Mouse (Mus musculus) midbrain, embryonic 13.5 days (tissue): Measurements from ENCODE around the gene Tjp3. TPM values are rescaled to one million over a fixed set of nuclear protein-coding genes. Genes with fewer than 3 reads are reported as not detected.

Source experiments
- ATAC-seq: fragments of 200-750 bp; cut with Nextera tagmentation; 2 replicates; pipeline ENCODE4 v1.8.0; 2017; ENCODE audit warnings: mild to moderate bottlenecking, moderate TSS enrichment, moderate library complexity
- H3K27ac ChIP-seq: fragments of 300-500 bp; sonication (generic); 2 replicates; pipeline ENCODE4 v1.5.1; 2015; ENCODE audit warnings: inconsistent platforms, mild to moderate bottlenecking, moderate library complexity
- H3K27me3 ChIP-seq: fragments of 300-500 bp; sonication (generic); 2 replicates; pipeline ENCODE4 v1.6.1; 2015; ENCODE audit warnings: mild to moderate bottlenecking, inconsistent platforms
- H3K36me3 ChIP-seq: fragments of 300-500 bp; sonication (generic); 2 replicates; pipeline ENCODE4 v1.6.1; 2015; ENCODE audit warnings: mild to moderate bottlenecking, inconsistent platforms
- H3K4me1 ChIP-seq: fragments of 300-500 bp; sonication (generic); replicated peaks from 2 replicates; pipeline ENCODE4 v1.6.1; 2015; ENCODE audit warnings: inconsistent platforms
- H3K4me2 ChIP-seq: fragments of 300-500 bp; sonication (generic); replicated peaks from 2 replicates; pipeline ENCODE4 v1.6.1; 2015; ENCODE audit warnings: moderate library complexity, mild to moderate bottlenecking, inconsistent platforms
- H3K4me3 ChIP-seq: fragments of 300-500 bp; sonication (generic); replicated peaks from 2 replicates; pipeline ENCODE4 v1.5.1; 2015; ENCODE audit warnings: mild to moderate bottlenecking, inconsistent platforms
- H3K9ac ChIP-seq: fragments of 300-500 bp; sonication (generic); replicated peaks from 2 replicates; pipeline ENCODE4 v1.6.1; 2015; ENCODE audit warnings: mild to moderate bottlenecking, inconsistent platforms
- H3K9me3 ChIP-seq: fragments of 300-500 bp; sonication (generic); 2 replicates; pipeline ENCODE4 v1.6.1; 2016; ENCODE audit warnings: mild to moderate bottlenecking, inconsistent platforms
- WGBS: fragments of 180-500 bp; shearing (Covaris S2); methylation state at CpG from one replicate; pipeline ENCODE4 v1.1.7; 2015; 5-methylcytosine and 5-hydroxymethylcytosine counted together
- polyA plus RNA-seq: library from polyadenylated mRNA; unstranded; fragments of >200 nt; fragmentation: Nextera tagmentation; extraction: Ambion mirVana; gene quantifications from 2 replicates; pipeline ENCODE4 v1.2.1, GENCODE M21; 2015

The Tjp3 gene
- polyA plus RNA-seq, 1 experiment from 2014 or later, result 5.5 TPM

DNA sequence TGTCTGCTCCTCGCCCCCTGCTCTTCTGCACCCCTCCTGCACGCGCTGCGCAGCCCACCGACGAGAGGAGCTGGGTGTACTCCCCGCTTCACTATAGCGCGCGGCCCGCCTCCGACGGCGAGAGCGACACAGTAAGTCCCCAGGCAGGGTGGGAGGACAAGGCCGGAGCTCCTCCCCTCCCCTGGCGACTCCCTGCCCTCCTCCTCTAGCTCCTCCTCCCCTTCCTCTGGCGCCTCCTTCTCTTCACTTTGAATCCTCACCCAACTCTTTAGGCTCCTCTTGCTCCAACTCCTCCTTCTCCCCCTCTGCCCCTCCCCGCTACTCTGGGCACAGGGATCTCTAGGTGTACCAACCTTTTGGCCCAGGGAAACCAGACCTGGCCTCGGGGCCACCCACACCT is 25.9 kb upstream of the Tjp3 start:
- WGBS, result 12% methylated on average over 20 of the region's 20 CpGs
- H3K9ac ChIP-seq, result no peak overlapping the region; the same call in 1 of the 2 replicates

DNA sequence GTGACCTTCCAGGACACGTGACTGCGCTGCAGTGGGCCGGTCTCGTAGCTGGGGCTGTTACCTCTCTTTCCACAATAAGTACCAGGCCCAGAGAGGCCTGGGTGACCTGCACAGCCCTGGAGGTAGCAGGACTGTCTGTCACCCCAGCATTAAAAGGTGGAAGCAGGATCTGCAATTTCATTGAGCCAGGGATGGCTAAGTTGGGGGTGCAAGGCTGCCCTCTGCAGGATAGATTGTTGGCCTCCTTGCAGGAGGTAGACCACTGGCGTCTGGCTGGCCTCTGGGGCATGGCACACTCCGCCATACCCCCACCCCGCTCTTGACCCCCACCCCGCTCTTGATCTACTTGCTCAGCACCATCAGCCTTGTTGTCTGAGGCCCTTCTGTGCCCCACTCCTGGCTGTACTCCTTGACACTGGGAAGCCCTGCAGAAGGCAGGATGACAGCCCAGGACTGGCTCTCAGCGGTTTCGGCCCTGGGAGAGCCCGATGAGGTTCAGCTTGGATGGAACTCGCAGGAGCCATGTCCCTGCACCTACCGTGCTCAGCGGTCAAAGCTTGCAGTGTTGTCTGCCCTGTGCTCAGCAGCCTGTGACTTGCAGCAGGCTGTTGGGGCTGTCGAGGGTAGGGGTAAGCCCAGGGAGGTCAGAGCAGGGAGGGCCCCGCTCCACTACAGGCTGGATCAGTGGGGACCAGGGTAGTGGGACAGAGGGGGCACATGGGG is 25.1 kb upstream of the Tjp3 start:
- 42% methylated on average over 16 of the region's 16 CpGs for WGBS
- no peak for ATAC-seq
- H3K9ac ChIP-seq, result no peak overlapping the region; the same call in 1 of the 2 replicates

More for the DNA sequence above, 25.9 kb upstream of the Tjp3 start:
- no peak for ATAC-seq
- Histone ChIP-seq H3K4me1 (peaks cover 33% of the 10 kb centered on the region), H3K9me3 (no peaks in the 10 kb centered on the region), H3K27me3 (no peaks in the 10 kb centered on the region), H3K4me3 (no peak overlapping the region), H3K4me2 (peak overlapping the region; percentile 17; the same call in 1 of the 2 replicates), H3K27ac (no peak overlapping the region), H3K36me3 (peaks cover 66% of the 10 kb centered on the region)

DNA sequence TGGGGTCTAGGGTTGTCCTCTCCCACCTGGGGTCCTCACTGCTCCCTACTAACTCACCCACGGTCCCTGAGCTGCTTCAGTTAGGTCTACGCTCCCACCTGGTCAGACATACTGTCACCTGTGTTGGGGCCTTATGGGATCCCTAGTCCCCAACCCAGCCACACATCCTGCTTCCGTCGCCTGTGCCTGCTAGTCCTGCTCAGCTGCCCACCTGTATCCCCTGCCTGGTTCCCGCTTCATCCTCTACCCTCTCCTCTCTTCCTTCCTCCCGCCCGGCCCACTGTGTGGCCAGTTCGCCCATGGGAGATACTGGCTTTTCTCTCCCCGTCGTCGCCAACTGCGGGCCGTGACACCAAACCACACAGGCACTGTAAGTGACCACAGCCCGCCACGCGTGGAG is 24.2 kb upstream of the Tjp3 start:
- no peak overlapping the region for H3K9ac ChIP-seq
- H3K36me3 ChIP-seq, result peaks cover 81% of the 10 kb centered on the region
- H3K4me1 ChIP-seq, result peaks cover 24% of the 10 kb centered on the region
- WGBS, result 94% methylated on average over 16 of the region's 16 CpGs
- no peaks in the 10 kb centered on the region for H3K9me3 ChIP-seq
- no peak overlapping the region for H3K4me2 ChIP-seq
- H3K4me3 ChIP-seq, result no peak overlapping the region
- H3K27ac ChIP-seq, result no peak overlapping the region
- H3K27me3 ChIP-seq, result no peaks in the 10 kb centered on the region
- ATAC-seq, result no peak

More for the DNA sequence above, 25.1 kb upstream of the Tjp3 start:
- Histone ChIP-seq H3K4me1 (peaks cover 25% of the 10 kb centered on the region), H3K9me3 (no peaks in the 10 kb centered on the region), H3K27me3 (no peaks in the 10 kb centered on the region), H3K27ac (no peak overlapping the region), H3K4me3 (no peak overlapping the region), H3K36me3 (peaks cover 72% of the 10 kb centered on the region), H3K4me2 (0 out of 2 replicates have a peak overlapping the region, but pooled peaks have one; percentile 17)

DNA sequence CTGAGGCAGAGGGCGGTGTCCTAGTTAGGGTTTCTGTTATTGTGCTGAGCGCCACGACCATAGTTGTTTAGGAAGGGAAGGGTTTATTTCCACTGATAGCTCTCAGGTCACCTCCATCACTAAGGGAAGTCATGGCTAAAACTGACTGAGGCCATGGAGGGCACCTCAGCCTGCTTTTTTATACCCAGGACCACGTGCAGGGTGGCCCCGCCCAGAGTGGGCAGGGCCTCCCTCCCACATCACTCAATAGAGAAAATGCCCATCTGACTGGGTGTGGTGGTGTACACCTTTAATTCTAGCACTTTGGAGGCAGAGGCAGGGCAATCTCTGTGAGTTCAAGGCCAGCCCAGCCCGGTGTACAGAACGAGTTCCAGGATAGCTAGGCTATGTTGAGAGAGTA is 22.8 kb upstream of the Tjp3 start:
- WGBS, result 81% methylated on average over 7 of the region's 7 CpGs

DNA sequence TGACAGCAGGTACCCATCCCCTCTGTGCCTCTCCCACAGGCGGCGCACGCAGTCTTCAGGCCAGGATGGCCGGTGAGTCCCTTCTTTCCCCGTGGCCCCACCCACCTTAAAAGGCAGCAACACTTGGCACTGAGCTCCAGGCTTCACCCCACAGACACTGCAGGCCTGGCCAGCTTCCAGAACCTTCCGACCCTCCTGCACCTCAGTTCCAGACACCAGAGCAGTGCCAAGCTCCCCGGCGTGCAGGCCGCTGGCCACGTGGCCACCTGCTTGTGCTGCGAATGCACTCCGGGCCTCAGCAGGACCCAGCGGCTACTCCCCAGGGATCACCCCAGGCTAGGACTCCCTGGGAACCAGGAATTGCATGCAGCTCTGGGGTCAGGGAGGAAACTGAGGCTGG is 22.2 kb upstream of the Tjp3 start:
- Histone ChIP-seq H3K4me3 (no peak overlapping the region), H3K9ac (no peak overlapping the region), H3K36me3 (peaks cover 99% of the 10 kb centered on the region), H3K4me2 (no peak overlapping the region), H3K9me3 (no peaks in the 10 kb centered on the region), H3K27me3 (no peaks in the 10 kb centered on the region), H3K27ac (no peak overlapping the region), H3K4me1 (peaks cover 11% of the 10 kb centered on the region)
- 92% methylated on average over 13 of the region's 13 CpGs for WGBS
- no peak for ATAC-seq

More for the DNA sequence above, 22.8 kb upstream of the Tjp3 start:
- Histone ChIP-seq H3K27ac (no peak overlapping the region), H3K36me3 (peaks cover 95% of the 10 kb centered on the region), H3K27me3 (no peaks in the 10 kb centered on the region), H3K4me3 (no peak overlapping the region), H3K9me3 (no peaks in the 10 kb centered on the region), H3K9ac (no peak overlapping the region), H3K4me2 (no peak overlapping the region), H3K4me1 (peaks cover 17% of the 10 kb centered on the region)
- ATAC-seq, result no peak

DNA sequence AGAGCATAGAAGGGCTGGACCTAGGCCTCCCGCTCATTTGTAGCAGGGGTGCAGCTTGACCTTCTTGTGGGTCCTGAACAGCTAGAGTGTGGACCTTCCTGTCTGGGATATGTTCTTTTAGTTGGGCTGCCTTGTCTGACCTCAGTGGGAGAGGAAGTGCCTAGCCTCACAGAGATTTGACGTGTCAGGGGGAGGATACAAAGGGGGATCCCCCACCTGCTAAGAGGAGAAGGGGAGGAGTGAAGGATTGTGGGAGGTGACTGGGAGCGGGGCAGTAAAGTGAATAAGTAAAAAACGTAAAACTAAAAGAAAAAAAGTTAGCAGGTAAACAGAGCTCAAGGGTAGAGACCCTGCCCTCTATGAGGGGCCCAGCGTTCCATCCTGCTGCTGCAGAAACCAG is 18.2 kb upstream of the Tjp3 start:
- Histone ChIP-seq H3K9me3 (no peaks in the 10 kb centered on the region), H3K4me3 (no peak overlapping the region), H3K4me2 (no peak overlapping the region), H3K36me3 (peaks cover 91% of the 10 kb centered on the region), H3K4me1 (peaks cover under 1% of the 10 kb centered on the region; the same call in 1 of the 2 replicates), H3K27me3 (no peaks in the 10 kb centered on the region), H3K9ac (no peak overlapping the region), H3K27ac (no peak overlapping the region)
- 94% methylated on average over 5 of the region's 5 CpGs for WGBS
- ATAC-seq, result no peak

DNA sequence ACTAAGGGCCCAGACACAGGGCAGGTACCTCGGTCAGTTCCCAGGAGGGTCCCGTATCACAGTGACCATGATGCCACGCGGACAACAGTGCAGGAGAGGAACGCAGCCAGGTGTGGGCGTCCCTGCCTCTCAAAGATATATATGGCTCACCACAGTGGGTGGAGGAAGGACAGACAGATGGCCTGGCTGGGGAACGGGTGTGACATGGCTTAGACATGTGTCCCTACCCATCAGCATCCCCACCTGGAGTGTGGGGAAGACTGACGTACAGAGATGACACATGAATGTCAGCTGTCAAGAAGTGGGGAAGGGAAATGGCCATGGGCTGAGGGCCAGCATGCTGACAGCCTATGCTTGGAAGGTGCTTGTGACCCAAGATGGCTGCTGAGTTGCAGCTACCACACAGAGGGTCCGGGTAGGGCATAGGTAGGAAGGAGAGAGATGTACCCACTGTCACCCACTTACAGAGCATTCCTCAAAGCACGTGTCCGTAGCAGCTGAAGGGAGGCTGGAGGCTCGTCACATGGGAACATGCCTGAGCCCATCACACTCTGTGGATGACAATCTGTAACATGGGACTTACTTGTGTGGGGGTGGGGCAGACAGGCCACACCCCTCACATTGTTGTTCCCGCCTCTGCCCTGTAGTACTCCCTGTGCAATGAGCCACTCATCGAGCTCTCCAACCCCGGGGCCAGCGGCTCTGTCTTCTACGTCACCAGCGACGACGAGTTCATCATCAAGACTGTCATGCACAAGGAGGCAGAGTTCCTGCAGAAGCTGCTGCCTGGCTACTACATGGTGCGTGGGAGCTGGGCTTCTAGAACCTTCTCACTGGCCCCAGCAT is 15.7 kb upstream of the Tjp3 start:
- Histone ChIP-seq H3K27me3 (no peaks in the 10 kb centered on the region), H3K4me3 (no peak overlapping the region), H3K9ac (no peak overlapping the region), H3K36me3 (peaks cover 66% of the 10 kb centered on the region), H3K4me2 (no peak overlapping the region), H3K4me1 (peaks cover 23% of the 10 kb centered on the region), H3K27ac (no peak overlapping the region), H3K9me3 (no peaks in the 10 kb centered on the region)
- ATAC-seq, result no peak
- WGBS, result 93% methylated on average over 21 of the region's 21 CpGs

DNA sequence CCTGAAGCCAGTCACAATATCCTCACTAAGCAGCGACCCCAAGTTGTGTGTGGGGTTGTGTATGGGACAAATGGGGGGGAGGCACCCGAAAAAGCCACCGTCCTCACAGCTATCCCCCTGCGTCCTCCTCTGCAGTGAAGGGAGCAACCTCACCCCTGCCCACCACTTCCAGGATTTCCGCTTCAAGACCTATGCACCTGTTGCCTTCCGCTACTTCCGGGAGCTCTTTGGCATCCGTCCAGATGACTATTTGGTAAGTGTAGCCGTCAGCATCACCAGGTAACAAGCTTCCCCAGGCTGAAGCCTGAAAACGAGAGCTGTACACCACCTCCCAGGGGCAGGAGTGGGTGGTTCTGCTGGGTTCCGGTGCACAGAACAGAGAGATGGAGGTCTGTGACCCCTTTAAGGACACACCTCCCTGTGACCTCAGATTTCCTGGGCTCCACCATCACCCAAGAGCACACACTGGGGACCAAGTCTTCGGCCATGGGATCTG is 14.8 kb upstream of the Tjp3 start:
- peaks cover 30% of the 10 kb centered on the region for H3K4me1 ChIP-seq
- no peak overlapping the region for H3K9ac ChIP-seq
- no peaks in the 10 kb centered on the region for H3K27me3 ChIP-seq
- no peak for ATAC-seq
- H3K9me3 ChIP-seq, result no peaks in the 10 kb centered on the region
- no peak overlapping the region for H3K4me3 ChIP-seq
- H3K27ac ChIP-seq, result no peak overlapping the region
- peaks cover 57% of the 10 kb centered on the region for H3K36me3 ChIP-seq
- 97% methylated on average over 12 of the region's 12 CpGs for WGBS
- H3K4me2 ChIP-seq, result no peak overlapping the region

DNA sequence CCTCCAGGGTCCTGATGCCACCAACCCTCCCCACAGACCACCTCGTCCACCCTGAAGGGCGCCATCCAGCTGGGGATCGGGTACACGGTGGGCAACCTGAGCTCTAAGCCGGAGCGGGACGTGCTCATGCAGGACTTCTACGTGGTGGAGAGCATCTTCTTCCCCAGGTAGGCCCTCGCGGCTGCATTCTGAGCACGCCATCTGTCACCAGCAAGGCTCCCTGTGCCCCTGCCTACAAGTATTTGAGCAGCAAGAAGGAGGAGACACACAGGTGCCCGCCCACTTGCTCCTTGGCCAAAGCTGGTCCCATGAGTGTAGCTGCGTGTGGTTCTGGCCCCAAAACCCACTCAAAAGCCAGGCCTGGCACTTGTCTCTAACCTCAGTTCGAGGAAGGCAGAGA is 14.3 kb upstream of the Tjp3 start:
- Histone ChIP-seq H3K27ac (no peak overlapping the region), H3K4me1 (peaks cover 33% of the 10 kb centered on the region), H3K27me3 (no peaks in the 10 kb centered on the region), H3K9ac (no peak overlapping the region), H3K36me3 (peaks cover 52% of the 10 kb centered on the region), H3K9me3 (no peaks in the 10 kb centered on the region), H3K4me3 (no peak overlapping the region), H3K4me2 (no peak overlapping the region)
- 95% methylated on average over 14 of the region's 14 CpGs for WGBS
- no peak for ATAC-seq

DNA sequence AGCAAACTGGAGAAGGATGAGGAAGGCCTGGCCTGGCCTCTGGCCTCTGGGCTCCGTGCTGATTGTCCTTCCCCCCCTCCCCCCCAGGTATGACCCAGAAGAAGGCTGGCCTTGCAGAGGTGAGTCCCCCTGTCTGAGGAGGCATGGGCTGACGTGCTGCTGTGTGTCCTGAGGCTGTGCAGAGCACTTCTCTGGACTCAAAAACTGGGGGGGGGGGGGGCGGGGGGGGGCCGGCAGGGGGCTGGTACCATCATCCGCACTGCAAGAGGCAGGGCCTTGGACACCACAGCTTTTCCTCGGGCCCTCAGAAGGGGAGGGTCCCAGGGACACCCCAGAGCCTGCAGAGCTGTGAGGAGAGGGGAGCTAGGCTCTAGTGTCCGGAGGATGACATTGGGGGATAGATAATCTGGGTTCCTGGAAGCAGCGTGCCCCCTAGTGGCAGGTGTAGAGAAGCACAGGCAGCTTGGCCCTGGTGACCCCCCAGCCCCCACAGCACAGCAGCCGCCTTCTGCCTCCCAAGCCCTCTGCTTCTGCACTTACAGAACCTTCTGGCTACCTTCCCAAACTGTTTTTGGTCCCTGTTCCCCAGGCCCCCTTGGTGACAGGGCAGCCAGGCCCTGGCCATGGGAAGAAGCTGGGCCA is 13.3 kb upstream of the Tjp3 start:
- ATAC-seq, result no peak
- Histone ChIP-seq H3K4me2 (no peak overlapping the region), H3K9ac (no peak overlapping the region), H3K4me3 (no peak overlapping the region), H3K27ac (no peak overlapping the region), H3K27me3 (no peaks in the 10 kb centered on the region), H3K4me1 (peaks cover 39% of the 10 kb centered on the region), H3K36me3 (peaks cover 42% of the 10 kb centered on the region), H3K9me3 (no peaks in the 10 kb centered on the region)
- WGBS, result 31% methylated on average over 6 of the region's 9 CpGs

DNA sequence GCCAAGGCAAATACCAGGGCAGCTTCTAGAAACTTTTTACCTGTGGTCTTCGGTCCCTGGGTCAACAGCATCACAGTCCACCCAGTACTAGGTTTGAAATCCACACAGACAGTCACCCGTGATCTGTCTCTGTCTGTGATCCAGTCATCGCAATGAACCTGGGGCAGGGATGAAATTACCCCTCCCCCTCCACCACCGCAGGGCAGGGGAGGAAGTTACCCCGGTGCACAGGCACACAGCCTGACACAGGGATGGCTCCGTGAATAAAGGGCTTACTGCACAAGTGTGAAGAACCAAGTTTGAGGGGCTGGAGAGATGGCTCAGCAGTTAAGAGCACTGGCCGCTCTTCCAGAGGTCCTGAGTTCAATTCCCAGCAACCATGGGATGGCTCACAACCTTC is 12.4 kb upstream of the Tjp3 start:
- no peaks in the 10 kb centered on the region for H3K27me3 ChIP-seq
- ATAC-seq, result no peak
- no peak overlapping the region for H3K27ac ChIP-seq
- no peak overlapping the region for H3K4me2 ChIP-seq
- H3K36me3 ChIP-seq, result peaks cover 33% of the 10 kb centered on the region
- WGBS, result 82% methylated on average over 7 of the region's 7 CpGs
- no peak overlapping the region for H3K4me3 ChIP-seq
- H3K4me1 ChIP-seq, result peaks cover 39% of the 10 kb centered on the region
- 0 out of 2 replicates have a peak overlapping the region, but pooled peaks have one; percentile 19 for H3K9ac ChIP-seq
- H3K9me3 ChIP-seq, result no peaks in the 10 kb centered on the region

DNA sequence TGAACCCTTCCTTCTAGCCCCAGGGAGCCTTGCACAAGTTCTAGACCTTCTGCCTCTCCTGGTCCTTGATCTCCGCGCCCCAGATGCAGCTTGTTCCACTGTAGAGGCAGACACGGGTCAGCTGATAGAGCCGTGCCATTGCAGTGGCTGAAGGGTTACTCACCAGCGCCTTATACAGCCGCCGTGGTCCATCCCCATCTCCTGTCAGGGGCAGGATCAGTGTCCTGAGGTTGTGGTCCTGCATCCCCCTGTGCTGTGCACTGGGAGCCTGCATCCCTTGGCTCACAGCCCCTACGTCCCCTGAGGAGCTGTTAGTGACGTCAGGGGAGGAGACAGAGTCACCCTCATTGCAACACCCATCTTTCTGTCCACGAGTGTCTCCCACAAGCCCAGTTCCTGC is 11.9 kb upstream of the Tjp3 start:
- H3K4me3 ChIP-seq, result no peak overlapping the region
- peaks cover 28% of the 10 kb centered on the region for H3K36me3 ChIP-seq
- WGBS, result 82% methylated on average over 10 of the region's 10 CpGs
- no peaks in the 10 kb centered on the region for H3K9me3 ChIP-seq
- H3K27ac ChIP-seq, result no peak overlapping the region
- H3K27me3 ChIP-seq, result no peaks in the 10 kb centered on the region
- no peak overlapping the region for H3K4me2 ChIP-seq
- no peak for ATAC-seq
- no peak overlapping the region for H3K9ac ChIP-seq
- H3K4me1 ChIP-seq, result peaks cover 39% of the 10 kb centered on the region
